Mouse (Mus musculus) MEL (cell line): ENCODE results near the gene Cnot8.

Source experiments
- BHLHE40 ChIP-seq: IDR thresholded peaks from 2 replicates; pipeline ENCODE4 v1.6.1; 2012; ENCODE audit warnings: low read depth, mild to moderate bottlenecking, inconsistent platforms, low read length, improper control_type of control experiment, borderline replicate concordance
- CTCF ChIP-seq, 3 experiments: IDR thresholded peaks in 2 of 3; conservative IDR thresholded peaks in 1 of 3; 2 replicates each; pipeline ENCODE4 v1.5.1; 2011 to 2012; ENCODE audit warnings: low read length in 3 of 3, low read depth in 2 of 3, mild to moderate bottlenecking in 2 of 3, improper control_type of control experiment in 1 of 3, inconsistent platforms in 1 of 3, mixed read lengths in 1 of 3, moderate library complexity in 1 of 3; ENCODE audit not compliant: control insufficient read depth in 1 of 3, insufficient read depth in 1 of 3, poor library complexity in 1 of 3, severe bottlenecking in 1 of 3
- E2F4 ChIP-seq: IDR thresholded peaks from 2 replicates; pipeline ENCODE4 v1.6.1; 2011; ENCODE audit warnings: low read depth, low read length, improper control_type of control experiment, borderline replicate concordance
- EP300 ChIP-seq, 2 experiments: IDR thresholded peaks; 2 replicates each; pipeline ENCODE4 v1.6.1; 2011; ENCODE audit warnings: improper control_type of control experiment in 2 of 2, low read length in 2 of 2, low read depth in 1 of 2, mild to moderate bottlenecking in 1 of 2
- ETS1 ChIP-seq: IDR thresholded peaks from 2 replicates; pipeline ENCODE4 v1.6.1; 2012; ENCODE audit warnings: low read depth, mild to moderate bottlenecking, inconsistent platforms, low read length, improper control_type of control experiment, moderate library complexity
- GABPA ChIP-seq: IDR thresholded peaks from 2 replicates; pipeline ENCODE4 v1.6.1; 2012; ENCODE audit warnings: low read depth, mild to moderate bottlenecking, inconsistent platforms, low read length, improper control_type of control experiment, moderate library complexity
- MAFK ChIP-seq: IDR thresholded peaks from 2 replicates; pipeline ENCODE4 v1.6.1; 2011; ENCODE audit warnings: low read depth, mild to moderate bottlenecking, low read length, improper control_type of control experiment, borderline replicate concordance
- MAZ ChIP-seq: IDR thresholded peaks from 2 replicates; pipeline ENCODE4 v1.6.1; 2012; ENCODE audit warnings: low read depth, mild to moderate bottlenecking, inconsistent platforms, low read length, improper control_type of control experiment
- POLR2A ChIP-seq, 2 experiments: IDR thresholded peaks; 2 replicates each; pipeline ENCODE4 v1.6.1; 2011 to 2012; ENCODE audit warnings: low read length in 2 of 2, mild to moderate bottlenecking in 2 of 2, control low read depth in 1 of 2, improper control_type of control experiment in 1 of 2, low read depth in 1 of 2, moderate library complexity in 1 of 2; ENCODE audit not compliant: control insufficient read depth in 1 of 2, insufficient read depth in 1 of 2, poor library complexity in 1 of 2
- RCOR1 ChIP-seq: IDR thresholded peaks from 2 replicates; pipeline ENCODE4 v1.6.1; 2012; ENCODE audit warnings: low read depth, mild to moderate bottlenecking, inconsistent platforms, low read length, improper control_type of control experiment
- TCF12 ChIP-seq: IDR thresholded peaks from 2 replicates; pipeline ENCODE4 v1.6.1; 2014; ENCODE audit warnings: low read depth, mild to moderate bottlenecking, inconsistent platforms, low read length, improper control_type of control experiment, moderate library complexity
- USF1 ChIP-seq: IDR thresholded peaks from 2 replicates; pipeline ENCODE4 v1.6.1; 2014; ENCODE audit warnings: low read depth, mild to moderate bottlenecking, inconsistent platforms, low read length, improper control_type of control experiment, moderate library complexity
- ZC3H11A ChIP-seq: IDR thresholded peaks from 2 replicates; pipeline ENCODE4 v1.6.1; 2012; ENCODE audit warnings: low read depth, mild to moderate bottlenecking, inconsistent platforms, low read length, improper control_type of control experiment

GRCm38 (mm10) chr11:58155458-58155857 is 51.5 kb downstream of the Cnot8 start:
- no peak for TF ChIP-seq POLR2A (IDR thresholded peaks at IDR 0.05; ENCODE audit: control insufficient read depth in 1 of 2, insufficient read depth in 1 of 2, low read depth in 1 of 2, low read length in 2 of 2, poor library complexity in 1 of 2)
- no peak for TF ChIP-seq MAZ
- TF ChIP-seq RCOR1: no peak
- no peak for TF ChIP-seq CTCF (IDR thresholded peaks at IDR 0.05 in 2 of 3, conservative IDR thresholded peaks at IDR 0.05 in 1 of 3; ENCODE audit: control insufficient read depth in 1 of 3, insufficient read depth in 1 of 3, low read depth in 2 of 3, low read length in 3 of 3, poor library complexity in 1 of 3, severe bottlenecking in 1 of 3)
- TF ChIP-seq E2F4: no peak
- no peak for TF ChIP-seq GABPA
- no peak for TF ChIP-seq ETS1
- no peak for TF ChIP-seq TCF12
- no peak for TF ChIP-seq BHLHE40
- TF ChIP-seq EP300 (IDR thresholded peaks at IDR 0.05; ENCODE audit: low read depth in 1 of 2, low read length in 2 of 2): no peak
- TF ChIP-seq USF1: no peak
- TF ChIP-seq MAFK: no peak
- no peak for TF ChIP-seq ZC3H11A
